Mouse (Mus musculus) heart, postnatal 25 days (tissue): ENCODE measurements at regions not wholly inside any gene's neighbourhood (a gene's known extent, or its start where the extent isn't known, plus 50 kb on each side); places are given as distances from the start of the nearest gene placed in this dataset.

Experiments used
- DNase-seq: peaks from one replicate; pipeline ENCODE4 v3.0.0; 2022; ENCODE audit warnings: low spot score
- intact Hi-C: fragments of 180-260 bp; cut with DNase I; formaldehyde crosslinking; loops from one replicate; pipeline ENCODE4 v1.15.1; 2025

DNA sequence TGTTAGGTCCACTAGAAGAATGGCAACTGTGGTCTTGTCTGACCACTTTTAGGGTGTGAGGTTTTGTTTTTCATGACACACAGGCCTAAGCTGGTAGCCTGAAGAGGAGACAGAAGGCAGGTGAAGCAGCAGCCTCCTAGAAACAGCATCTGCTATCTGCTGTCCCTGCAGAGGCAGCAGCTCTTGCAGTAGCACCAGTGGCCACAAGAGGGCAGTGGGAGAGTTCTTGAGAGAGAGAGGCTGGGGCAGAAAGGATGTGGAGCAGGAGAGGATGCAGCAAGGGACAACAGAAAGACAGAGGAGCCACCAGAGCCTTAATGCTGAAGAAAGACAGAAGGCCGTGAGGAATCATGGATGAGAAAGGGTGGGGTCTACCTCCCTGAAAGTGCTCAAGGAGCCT is 88.1 kb upstream of the Usp51 start:
- DNase-seq, result no peak
- intact Hi-C loops, result loop anchor here (5.0 kb wide), 1 partner anchor 449 kb away; no protein-coding TSS in a partner anchor

DNA sequence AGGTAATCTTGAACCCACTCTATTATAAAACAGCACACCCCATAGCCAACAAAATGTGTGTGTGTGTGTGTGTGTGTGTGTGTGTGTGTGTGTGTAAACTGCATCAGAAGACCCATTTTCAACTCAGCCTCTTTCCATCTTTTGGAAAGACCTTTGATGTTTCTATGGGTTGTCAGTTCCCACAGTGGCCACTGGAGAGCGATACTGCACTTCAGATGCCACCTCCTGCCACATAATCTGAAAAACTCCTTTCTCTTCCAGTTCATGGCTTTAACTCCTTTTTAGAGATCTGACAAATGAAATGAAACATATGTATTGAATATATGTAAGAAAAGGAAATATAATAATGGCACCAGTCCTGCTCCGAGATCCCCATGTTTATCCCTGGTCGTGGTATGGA is 79.3 kb upstream of the Usp51 start:
- DNase-seq, result no peak
- intact Hi-C loops, result no loop called here

DNA sequence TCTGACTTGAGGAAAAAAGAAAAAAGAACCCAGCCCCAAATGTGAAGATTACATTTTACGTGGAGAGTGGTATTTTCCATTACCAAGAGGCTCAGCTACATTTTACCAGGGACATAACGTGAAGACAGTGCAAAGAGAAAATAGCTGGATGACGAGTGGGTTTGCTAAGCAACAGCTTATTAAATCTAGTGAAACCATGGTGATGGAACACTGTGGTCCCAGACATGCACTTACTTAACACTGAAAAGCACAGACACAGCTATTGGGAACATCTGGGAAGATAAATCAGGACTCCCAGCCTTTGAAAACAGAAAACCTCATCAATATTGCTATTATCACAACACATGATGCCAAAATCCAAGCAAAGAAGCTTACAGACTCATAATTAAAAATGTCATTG is 60.1 kb upstream of the Usp51 start:
- intact Hi-C loops, result no loop called here
- DNase-seq, result no peak
